Mouse (Mus musculus) cerebellum, adult 11-12 months (tissue): ENCODE results near the gene Nanog.
"Not testable (repeated sequence)": the region's sequence is repeated elsewhere in the genome, so short reads cannot be mapped to it uniquely, and the experiment has no call there.

Source experiments
- DNase-seq: peaks from one replicate; pipeline ENCODE4 v3.0.0; 2022

The Nanog gene

GRCm38 (mm10) chr6:122703251-122703650 is 4.0 kb upstream of the Nanog start:
- no peak for DNase-seq

GRCm38 (mm10) chr6:122703706-122704105 is 3.6 kb upstream of the Nanog start:
- DNase-seq = no peak

DNA sequence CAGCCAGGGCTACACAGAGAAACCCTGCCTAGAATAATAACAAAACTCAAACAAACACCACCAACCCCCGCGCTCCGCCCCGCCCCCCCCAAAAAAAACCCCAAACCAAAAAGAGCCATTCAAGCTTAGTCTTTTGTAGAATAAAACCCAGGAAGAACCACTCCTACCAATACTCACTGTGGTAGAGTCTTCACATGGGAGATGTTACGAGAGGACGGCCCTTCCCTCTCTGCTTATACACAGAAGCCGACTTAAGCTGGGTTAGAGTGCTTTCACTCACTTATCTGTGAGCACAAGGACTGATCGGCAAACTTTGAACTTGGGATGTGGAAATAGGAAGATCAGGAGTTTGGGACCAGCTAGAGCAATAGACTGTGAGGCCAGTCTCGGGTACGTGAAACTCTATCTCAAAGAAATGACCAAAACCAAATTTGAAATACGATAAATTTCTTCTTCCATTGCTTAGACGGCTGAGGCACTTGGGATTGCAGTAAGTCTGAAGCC is 900 bp upstream of the Nanog start:
- no peak for DNase-seq

GRCm38 (mm10) chr6:122708826-122709225 is 1.5 kb downstream of the Nanog start:
- DNase-seq = no peak

GRCm38 (mm10) chr6:122711455-122711854 is 4.2 kb downstream of the Nanog start:
- DNase-seq = no peak

GRCm38 (mm10) chr6:122713116-122713515 is 5.8 kb downstream of the Nanog start:
- DNase-seq = not testable (repeated sequence)

- DNase-seq = no peak
These were observed 7.5 kb downstream of the Nanog start for GRCm38 (mm10) chr6:122714707-122715365.

DNA sequence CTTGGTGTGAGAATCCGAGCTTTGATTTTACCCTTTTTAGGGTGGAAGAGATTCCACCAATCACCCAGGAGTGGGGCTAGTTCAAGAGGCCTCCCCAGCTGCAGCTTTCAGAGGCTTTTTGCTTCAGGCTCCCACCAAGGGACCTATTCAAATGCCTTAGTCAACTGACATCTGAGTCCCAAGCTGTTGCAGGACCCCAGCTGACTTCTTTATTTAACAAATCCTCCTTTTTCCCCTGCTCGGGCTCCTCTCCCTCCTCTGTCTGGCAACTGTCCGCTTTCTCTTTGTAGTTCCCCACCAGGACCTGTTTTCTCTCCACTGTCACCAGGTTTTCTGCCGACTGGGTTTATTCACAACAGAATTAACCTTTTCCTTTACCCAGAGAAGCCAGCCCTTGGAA is 8.6 kb downstream of the Nanog start:
- DNase-seq = no peak

DNA sequence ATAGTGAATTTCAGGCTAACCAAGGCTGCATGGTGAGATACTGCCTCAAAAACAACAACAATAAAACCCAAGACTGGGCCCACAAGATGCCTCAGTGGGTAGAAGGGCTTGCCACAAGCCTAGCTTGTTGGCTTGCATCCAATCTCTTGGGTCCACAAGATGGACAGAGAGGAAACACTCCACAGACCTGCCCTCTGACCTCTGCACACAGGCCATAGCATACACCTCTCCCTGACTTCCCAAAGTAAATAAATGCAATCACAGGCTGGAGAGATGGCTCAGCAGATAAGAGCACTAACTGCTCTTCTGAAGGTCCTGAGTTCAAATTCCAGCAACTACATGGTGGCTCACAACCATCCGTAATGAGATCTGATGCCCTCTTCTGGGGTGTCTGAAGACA is 10.9 kb downstream of the Nanog start:
- not testable (repeated sequence) for DNase-seq

GRCm38 (mm10) chr6:122719942-122720341 is 12.7 kb downstream of the Nanog start:
- no peak for DNase-seq

DNA sequence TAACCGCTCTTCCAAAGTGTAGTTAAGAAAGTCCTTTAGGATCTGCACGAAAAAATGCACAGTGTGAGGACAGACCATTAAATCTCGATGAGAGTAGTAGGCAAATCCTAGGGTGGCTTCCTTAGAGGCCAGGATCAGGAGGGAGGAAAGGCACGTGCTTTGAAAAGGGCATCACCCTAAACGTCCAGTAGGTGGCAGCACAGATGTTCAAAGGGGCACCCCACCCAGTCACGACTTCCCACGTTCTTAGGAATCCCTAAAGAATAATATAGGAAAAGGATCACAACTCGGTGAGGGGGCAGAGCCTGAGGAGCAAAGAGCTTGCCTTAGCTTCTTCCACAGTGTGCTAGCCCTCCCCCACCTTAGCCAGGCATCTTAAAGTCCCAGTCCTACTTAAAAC is 32.7 kb downstream of the Nanog start:
- peak; percentile 76 for DNase-seq

DNA sequence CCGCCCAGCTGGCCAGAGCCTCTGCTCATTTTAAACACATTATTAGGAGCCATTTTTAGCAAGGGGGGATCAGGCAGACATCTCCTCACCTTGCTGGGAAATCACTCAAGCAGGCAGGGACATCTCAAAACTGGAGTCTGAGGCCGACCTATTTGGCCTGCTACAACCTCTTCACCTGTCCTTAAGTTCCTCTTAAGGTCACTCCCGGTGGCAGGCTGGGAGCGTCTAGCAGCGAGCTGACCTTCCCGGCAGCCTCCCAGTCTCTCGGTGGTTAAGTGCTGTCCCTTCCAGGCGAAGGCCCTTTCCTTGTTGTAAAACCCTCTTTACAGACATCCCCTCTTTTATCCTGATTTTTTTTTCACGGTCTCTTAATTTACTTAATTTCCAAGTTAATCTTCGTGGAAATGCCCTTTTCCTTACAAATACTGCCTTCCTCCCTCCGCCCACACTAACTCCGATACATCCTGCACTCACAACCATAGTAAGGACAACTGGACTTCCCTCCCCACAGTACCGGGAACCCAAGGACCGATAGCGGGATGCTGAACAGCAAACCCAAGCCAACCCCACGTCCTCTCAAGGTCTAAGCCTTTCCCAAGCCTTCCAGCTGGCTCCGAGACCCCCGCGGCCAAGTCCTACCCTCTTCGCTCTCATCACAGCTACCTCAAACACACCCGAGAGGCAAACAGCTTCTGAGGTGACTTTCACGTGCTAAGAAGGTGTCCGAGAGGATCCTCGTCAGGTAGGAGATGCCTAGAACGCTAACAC is 34.4 kb downstream of the Nanog start:
- DNase-seq = no peak

GRCm38 (mm10) chr6:122742228-122742899 is 35.1 kb downstream of the Nanog start:
- peak; percentile 67 for DNase-seq

- DNase-seq = no peak
These were observed 36.1 kb downstream of the Nanog start for GRCm38 (mm10) chr6:122743353-122743752.

- DNase-seq = no peak
These were observed 37.4 kb downstream of the Nanog start for GRCm38 (mm10) chr6:122744505-122745249.

GRCm38 (mm10) chr6:122750579-122750978 is 43.3 kb downstream of the Nanog start:
- DNase-seq = no peak

- no peak for DNase-seq
These were observed 48.6 kb downstream of the Nanog start for GRCm38 (mm10) chr6:122755913-122756312.

GRCm38 (mm10) chr6:122758732-122759131 is 51.4 kb downstream of the Nanog start:
- no peak for DNase-seq

GRCm38 (mm10) chr6:122761011-122761599 is 53.8 kb downstream of the Nanog start:
- DNase-seq = peak; percentile 91

DNA sequence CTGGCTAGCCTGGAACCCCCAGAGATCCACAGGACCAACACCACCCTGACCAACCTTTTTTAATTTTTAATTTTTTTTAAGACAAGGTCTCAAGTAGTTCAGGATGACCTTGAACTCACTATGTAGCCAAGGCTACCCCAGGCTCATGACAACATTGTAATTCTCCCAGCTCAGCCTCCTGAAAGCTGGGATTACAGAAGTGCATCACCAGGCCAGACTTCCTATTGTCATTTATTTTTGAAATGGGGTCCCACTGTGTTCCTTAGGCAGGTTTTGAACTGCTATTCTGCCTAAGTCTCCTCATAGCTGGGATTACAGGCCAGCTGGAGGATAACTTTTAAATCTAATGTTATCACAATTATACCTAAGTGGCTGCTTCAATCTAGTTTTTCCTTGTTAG is 54.6 kb downstream of the Nanog start:
- DNase-seq = no peak

GRCm38 (mm10) chr6:122762480-122762879 is 55.2 kb downstream of the Nanog start:
- DNase-seq = no peak

- no peak for DNase-seq
These were observed 55.8 kb downstream of the Nanog start for GRCm38 (mm10) chr6:122762952-122763700.
